Mouse (Mus musculus) cortical plate, adult 2 months (tissue): Measurements from ENCODE around the gene Tsg101. TPM values are rescaled to one million over a fixed set of nuclear protein-coding genes. Genes with fewer than 3 reads are reported as not detected.

Experiments used
- H3K27ac ChIP-seq: fragments of 200-500 bp; 2 replicates; pipeline ENCODE4 v1.5.1; 2012; ENCODE audit warnings: low read length, control low read depth, inconsistent platforms; ENCODE audit not compliant: insufficient read depth
- H3K4me1 ChIP-seq: fragments of 200-500 bp; 2 replicates; pipeline ENCODE4 v1.6.1; 2011; ENCODE audit warnings: low read length; ENCODE audit not compliant: control insufficient read depth, insufficient read depth
- H3K4me3 ChIP-seq: fragments of 200-500 bp; 2 replicates; pipeline ENCODE4 v1.5.1; 2011; ENCODE audit warnings: mild to moderate bottlenecking, low read length, control low read depth; ENCODE audit not compliant: insufficient read depth
- CTCF ChIP-seq: fragments of 200-500 bp; IDR thresholded peaks from 2 replicates; pipeline ENCODE4 v1.5.1; 2011; ENCODE audit warnings: mild to moderate bottlenecking, control low read depth, low read length; ENCODE audit not compliant: insufficient read depth; ENCODE audit errors: extremely low read depth
- POLR2A ChIP-seq: fragments of 200-500 bp; IDR thresholded peaks from 2 replicates; pipeline ENCODE4 v1.6.1; 2011; ENCODE audit warnings: mild to moderate bottlenecking, low read length, control low read depth; ENCODE audit not compliant: insufficient read depth; ENCODE audit errors: extremely low read depth
- polyA plus RNA-seq: library from polyadenylated mRNA; depleted of rRNA; stranded (reverse); fragments of >200 nt; gene quantifications from 2 replicates; pipeline ENCODE4 v1.2.3, GENCODE M21; 2012

Tsg101 gene
- polyA plus RNA-seq, 1 experiment, result 67.3 TPM

GRCm38 (mm10) chr7:46851026-46851425 lies 68.7 kb downstream of the Tsg101 start:
- no peaks in the 10 kb centered on the region for H3K4me1 ChIP-seq
- no peak for TF ChIP-seq POLR2A
- no peak for TF ChIP-seq CTCF
- no peak overlapping the region for H3K4me3 ChIP-seq
- no peak overlapping the region for H3K27ac ChIP-seq

GRCm38 (mm10) chr7:46849287-46849686 lies 70.5 kb downstream of the Tsg101 start:
- TF ChIP-seq POLR2A (no peak), CTCF (no peak)

GRCm38 (mm10) chr7:46846486-46847244 lies 73.1 kb downstream of the Tsg101 start:
- Histone ChIP-seq H3K27ac (peak overlapping the region; percentile 93), H3K4me3 (peak overlapping the region; percentile 98), H3K4me1 (peaks cover 2% of the 10 kb centered on the region; the same call in 1 of the 2 replicates)
- TF ChIP-seq POLR2A, result peak; percentile 41; the same call in 1 of the 2 replicates
- TF ChIP-seq CTCF, result no peak

More at GRCm38 (mm10) chr7:46849287-46849686, 70.5 kb downstream of the Tsg101 start:
- peaks cover 2% of the 10 kb centered on the region; the same call in 1 of the 2 replicates for H3K4me1 ChIP-seq
- no peak overlapping the region for H3K27ac ChIP-seq
- no peak overlapping the region for H3K4me3 ChIP-seq

GRCm38 (mm10) chr7:46845978-46846485 lies 73.7 kb downstream of the Tsg101 start:
- Histone ChIP-seq H3K4me1 (peaks cover 2% of the 10 kb centered on the region; the same call in 1 of the 2 replicates), H3K4me3 (peak overlapping the region; percentile 98), H3K27ac (peak overlapping the region; percentile 93)
- TF ChIP-seq CTCF (no peak), POLR2A (peak; percentile 40)

- Histone ChIP-seq H3K27ac (peak overlapping the region; percentile 93), H3K4me1 (peaks cover 2% of the 10 kb centered on the region; the same call in 1 of the 2 replicates), H3K4me3 (peak overlapping the region; percentile 98)
- TF ChIP-seq POLR2A (peak; percentile 97), CTCF (no peak)
These were observed 74.4 kb downstream of the Tsg101 start for GRCm38 (mm10) chr7:46845211-46845977.

- H3K4me3 ChIP-seq, result no peak overlapping the region
- TF ChIP-seq POLR2A (no peak), CTCF (no peak)
- no peak overlapping the region for H3K27ac ChIP-seq
- peaks cover 6% of the 10 kb centered on the region; the same call in 1 of the 2 replicates for H3K4me1 ChIP-seq
These were observed 76.2 kb downstream of the Tsg101 start for GRCm38 (mm10) chr7:46843576-46843975.

GRCm38 (mm10) chr7:46842278-46842677 lies 77.5 kb downstream of the Tsg101 start:
- TF ChIP-seq POLR2A (no peak), CTCF (no peak)
- peaks cover 6% of the 10 kb centered on the region; the same call in 1 of the 2 replicates for H3K4me1 ChIP-seq
- no peak overlapping the region for H3K27ac ChIP-seq
- no peak overlapping the region for H3K4me3 ChIP-seq

GRCm38 (mm10) chr7:46840787-46841525 lies 78.8 kb downstream of the Tsg101 start, which contains the start of gene Ldha:
Gene Ldha, plus strand, starts transcription at chr7:46841475.
- TF ChIP-seq CTCF, result no peak
- TF ChIP-seq POLR2A, result no peak
- Histone ChIP-seq H3K4me1 (peaks cover 6% of the 10 kb centered on the region; the same call in 1 of the 2 replicates), H3K4me3 (no peak within 1 kb of the TSS), H3K27ac (no peak within 1 kb of the TSS)

- Histone ChIP-seq H3K4me3 (no peak overlapping the region), H3K4me1 (peaks cover 6% of the 10 kb centered on the region; the same call in 1 of the 2 replicates)
- TF ChIP-seq CTCF (no peak), POLR2A (no peak)
These were observed 79.4 kb downstream of the Tsg101 start for GRCm38 (mm10) chr7:46840326-46840725.

More at GRCm38 (mm10) chr7:46840326-46840725, 79.4 kb downstream of the Tsg101 start:
- no peak overlapping the region for H3K27ac ChIP-seq
